Mouse (Mus musculus) midbrain, postnatal 0 days (tissue): ENCODE measurements at regions not wholly inside any gene's neighbourhood (a gene's known extent, or its start where the extent isn't known, plus 50 kb on each side); places are given as distances from the start of the nearest gene placed in this dataset.

Source experiments
- ATAC-seq: fragments of 200-750 bp; cut with Nextera tagmentation; 2 replicates; pipeline ENCODE4 v1.8.0; 2017; ENCODE audit warnings: moderate number of reproducible peaks, mild to moderate bottlenecking, moderate TSS enrichment, moderate library complexity; ENCODE audit not compliant: low FRiP score
- DNase-seq: peaks from one replicate; pipeline ENCODE4 v3.0.0-alpha.2; 2015; ENCODE audit warnings: low spot score
- H3K27ac ChIP-seq: fragments of 300-500 bp; sonication (generic); 2 replicates; pipeline ENCODE4 v1.5.1; 2014; ENCODE audit warnings: low read depth, mild to moderate bottlenecking, low read length, mixed read lengths
- H3K27me3 ChIP-seq: fragments of 300-500 bp; sonication (generic); 2 replicates; pipeline ENCODE4 v1.6.1; 2014; ENCODE audit warnings: low read length, control low read depth, mixed read lengths; ENCODE audit not compliant: insufficient read depth
- H3K36me3 ChIP-seq: fragments of 300-500 bp; sonication (generic); 2 replicates; pipeline ENCODE4 v1.6.1; 2014; ENCODE audit warnings: low read length, control low read depth, mixed read lengths; ENCODE audit not compliant: insufficient read depth
- H3K4me1 ChIP-seq: fragments of 300-500 bp; sonication (generic); 2 replicates; pipeline ENCODE4 v1.6.1; 2014; ENCODE audit warnings: mild to moderate bottlenecking, control low read depth, antibody characterized with exemption, low read length, mixed read lengths; ENCODE audit not compliant: insufficient read depth
- H3K4me2 ChIP-seq: fragments of 300-500 bp; sonication (generic); 2 replicates; pipeline ENCODE4 v1.6.1; 2014; ENCODE audit warnings: low read depth, mild to moderate bottlenecking, low read length, mixed read lengths; ENCODE audit not compliant: poor library complexity, severe bottlenecking
- H3K4me3 ChIP-seq: fragments of 300-500 bp; sonication (generic); 2 replicates; pipeline ENCODE4 v1.5.1; 2014; ENCODE audit warnings: low read depth, mild to moderate bottlenecking, low read length, moderate library complexity
- H3K9ac ChIP-seq: fragments of 300-500 bp; sonication (generic); replicated peaks from 2 replicates; pipeline ENCODE4 v1.6.1; 2014; ENCODE audit warnings: mild to moderate bottlenecking, low read length, moderate library complexity, mixed read lengths; ENCODE audit not compliant: poor library complexity, severe bottlenecking
- H3K9me3 ChIP-seq: fragments of 300-500 bp; sonication (generic); 2 replicates; pipeline ENCODE4 v1.6.1; 2016; ENCODE audit warnings: low read length, control low read depth
- CTCF ChIP-seq: IDR thresholded peaks from 2 replicates; pipeline ENCODE4 v1.5.1; 2016; ENCODE audit warnings: antibody characterized with exemption, mild to moderate bottlenecking
- WGBS: fragments of 180-500 bp; shearing (Covaris S2); extraction: QIAGEN DNeasy Blood & Tissue Kit; methylation state at CpG from one replicate; pipeline ENCODE4 v1.1.7; 2014; 5-methylcytosine and 5-hydroxymethylcytosine counted together

GRCm38 (mm10) chr2:118031662-118032061 lies 80.0 kb upstream of the Thbs1 start:
- no peak overlapping the region for H3K4me2 ChIP-seq
- WGBS, result 89% methylated on average over 2 of the region's 2 CpGs
- no peak overlapping the region for H3K9ac ChIP-seq
- no peaks in the 10 kb centered on the region for H3K9me3 ChIP-seq
- no peaks in the 10 kb centered on the region for H3K27me3 ChIP-seq
- no peak overlapping the region for H3K27ac ChIP-seq
- H3K36me3 ChIP-seq, result no peaks in the 10 kb centered on the region
- ATAC-seq (no peak), DNase-seq (no peak)
- no peak overlapping the region for H3K4me3 ChIP-seq
- H3K4me1 ChIP-seq, result no peaks in the 10 kb centered on the region
- no peak for TF ChIP-seq CTCF

GRCm38 (mm10) chr2:118033377-118033776 lies 78.3 kb upstream of the Thbs1 start:
- Histone ChIP-seq H3K9me3 (no peaks in the 10 kb centered on the region), H3K27ac (no peak overlapping the region), H3K4me2 (no peak overlapping the region), H3K9ac (no peak overlapping the region), H3K4me3 (no peak overlapping the region), H3K36me3 (no peaks in the 10 kb centered on the region), H3K4me1 (no peaks in the 10 kb centered on the region), H3K27me3 (no peaks in the 10 kb centered on the region)
- DNase-seq, result no peak
- no peak for TF ChIP-seq CTCF
- 88% methylated on average over 4 of the region's 4 CpGs for WGBS
- no peak for ATAC-seq

DNA sequence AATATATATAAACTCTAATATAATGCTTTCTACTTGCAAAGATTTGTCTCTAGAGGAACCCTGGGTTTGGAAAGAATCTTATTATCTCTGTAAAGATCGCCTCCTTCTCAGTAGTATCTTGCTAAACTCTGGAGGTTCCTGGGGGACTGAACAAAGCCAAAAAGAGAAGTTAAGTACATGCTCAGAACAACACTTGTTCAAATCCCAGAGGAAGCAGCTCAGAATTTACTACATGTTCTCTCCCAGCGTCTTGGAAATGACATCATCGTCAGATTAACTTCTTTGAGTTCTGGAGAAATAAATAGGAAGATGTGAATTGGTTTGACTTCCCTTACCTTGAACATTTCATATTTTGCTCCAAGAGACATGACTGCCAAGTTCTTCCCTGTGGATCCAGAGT lies 77.7 kb upstream of the Thbs1 start:
- H3K9ac ChIP-seq, result no peak overlapping the region
- H3K27me3 ChIP-seq, result no peaks in the 10 kb centered on the region
- DNase-seq (no peak), ATAC-seq (no peak)
- no peak overlapping the region for H3K4me3 ChIP-seq
- H3K4me2 ChIP-seq, result no peak overlapping the region
- H3K9me3 ChIP-seq, result no peaks in the 10 kb centered on the region
- H3K27ac ChIP-seq, result no peak overlapping the region
- no peak for TF ChIP-seq CTCF
- H3K4me1 ChIP-seq, result no peaks in the 10 kb centered on the region
- WGBS, result 81% methylated on average over 3 of the region's 3 CpGs
- H3K36me3 ChIP-seq, result no peaks in the 10 kb centered on the region

DNA sequence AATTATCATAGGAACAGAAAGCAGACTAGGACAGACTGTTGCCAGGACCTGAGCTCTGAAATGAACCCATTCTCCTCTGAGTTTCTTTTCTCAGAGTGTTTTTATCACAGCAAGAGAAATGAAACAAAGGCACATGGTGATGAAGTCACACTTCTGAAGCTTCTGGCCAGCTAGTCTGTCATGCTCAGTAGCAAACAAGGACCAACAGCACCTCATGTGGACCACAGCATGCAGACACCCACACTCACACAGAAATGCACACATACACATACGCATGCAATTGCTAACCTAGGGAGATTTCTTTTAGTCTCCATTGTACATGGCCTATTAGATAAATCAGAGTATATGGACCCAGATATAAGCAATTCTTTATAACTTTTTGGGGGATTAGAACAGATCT lies 76.3 kb upstream of the Thbs1 start:
- WGBS, result 97% methylated on average over 1 of the region's 1 CpGs
- Histone ChIP-seq H3K4me2 (no peak overlapping the region), H3K27me3 (no peaks in the 10 kb centered on the region), H3K9ac (no peak overlapping the region), H3K27ac (no peak overlapping the region), H3K36me3 (no peaks in the 10 kb centered on the region), H3K4me1 (no peaks in the 10 kb centered on the region), H3K9me3 (no peaks in the 10 kb centered on the region), H3K4me3 (no peak overlapping the region)
- ATAC-seq (no peak), DNase-seq (no peak)
- no peak for TF ChIP-seq CTCF

- Histone ChIP-seq H3K4me3 (no peak overlapping the region), H3K4me1 (no peaks in the 10 kb centered on the region), H3K4me2 (no peak overlapping the region), H3K36me3 (no peaks in the 10 kb centered on the region), H3K9ac (no peak overlapping the region), H3K27me3 (no peaks in the 10 kb centered on the region), H3K27ac (no peak overlapping the region), H3K9me3 (no peaks in the 10 kb centered on the region)
- no peak for TF ChIP-seq CTCF
- DNase-seq (no peak), ATAC-seq (no peak)
- 92% methylated on average over 16 of the region's 16 CpGs for WGBS
Measured at GRCm38 (mm10) chr2:118038859-118039818, 72.5 kb upstream of the Thbs1 start.

- Histone ChIP-seq H3K4me2 (no peak overlapping the region), H3K27ac (no peak overlapping the region), H3K9ac (no peak overlapping the region), H3K27me3 (no peaks in the 10 kb centered on the region), H3K4me3 (no peak overlapping the region), H3K4me1 (no peaks in the 10 kb centered on the region), H3K36me3 (no peaks in the 10 kb centered on the region), H3K9me3 (no peaks in the 10 kb centered on the region)
- TF ChIP-seq CTCF, result no peak
- no peak for ATAC-seq
- WGBS, result 71% methylated on average over 4 of the region's 4 CpGs
- no peak for DNase-seq
Measured at GRCm38 (mm10) chr2:118039819-118040206, 71.9 kb upstream of the Thbs1 start.
